Mouse (Mus musculus): ENCODE measurements around the gene Snx9. TPM values are rescaled to one million over a fixed set of nuclear protein-coding genes. Genes with fewer than 3 reads are reported as not detected.

The Snx9 gene
- polyA plus RNA-seq, 1 experiment, result 24.7 TPM

GRCm38 (mm10) chr17:5886181-5886810 lies 45.2 kb downstream of the Snx9 start:
- peaks cover 4% of the 10 kb centered on the region for H3K79me2 ChIP-seq (ENCODE audit: control insufficient read depth, insufficient read depth)

GRCm38 (mm10) chr17:5886943-5887800 lies 46.0 kb downstream of the Snx9 start:
- Histone ChIP-seq H3K79me2 (ENCODE audit: control insufficient read depth, insufficient read depth) (peaks cover 4% of the 10 kb centered on the region), H3K27me3 (ENCODE audit: control insufficient read depth, insufficient read depth, insufficient read length) (no peaks in the 10 kb centered on the region), H3K4me2 (ENCODE audit: low read depth) (no peak overlapping the region), H3K36me3 (ENCODE audit: control insufficient read depth, insufficient read depth) (peaks cover 8% of the 10 kb centered on the region), H3ac (ENCODE audit: control insufficient read depth, insufficient read length) (no peak overlapping the region), H3K4me3 (no peak overlapping the region)
- TF ChIP-seq REST (IDR thresholded peaks at IDR 0.05; ENCODE audit: insufficient read depth, insufficient read length), result no peak
- no peak for TF ChIP-seq MAX (IDR thresholded peaks at IDR 0.05; ENCODE audit: low read depth)
- no peak for TF ChIP-seq TCF12 (IDR thresholded peaks at IDR 0.05; ENCODE audit: insufficient read depth, poor library complexity, severe bottlenecking)
- no peak for TF ChIP-seq TCF3 (IDR thresholded peaks at IDR 0.05; ENCODE audit: insufficient read length, low read depth)
- TF ChIP-seq MYOG (IDR thresholded peaks at IDR 0.05; ENCODE audit: control insufficient read depth in 1 of 3, insufficient read depth in 1 of 3, insufficient read length in 2 of 3, low read depth in 2 of 3), result no peak
- TF ChIP-seq MYOD1 (IDR thresholded peaks at IDR 0.05; ENCODE audit: control insufficient read depth in 1 of 3, insufficient read length in 2 of 3, low read depth in 2 of 3), result no peak
- no peak for TF ChIP-seq POLR2AphosphoS2 (IDR thresholded peaks at IDR 0.05; ENCODE audit: insufficient read length, low read depth)
- TF ChIP-seq SRF (IDR thresholded peaks at IDR 0.05; ENCODE audit: control insufficient read depth, insufficient read length, low read depth), result no peak
- no peak for TF ChIP-seq E2F4 (IDR thresholded peaks at IDR 0.05; ENCODE audit: insufficient read depth)
- no peak for TF ChIP-seq USF1 (IDR thresholded peaks at IDR 0.05; ENCODE audit: low read depth)
- TF ChIP-seq POLR2A (IDR thresholded peaks at IDR 0.05; ENCODE audit: insufficient read length, low read depth), result no peak
- no peak for TF ChIP-seq CEBPB (IDR thresholded peaks at IDR 0.05; ENCODE audit: insufficient read depth, poor library complexity, severe bottlenecking)

More at GRCm38 (mm10) chr17:5886181-5886810, 45.2 kb downstream of the Snx9 start:
- H3K27me3 ChIP-seq (ENCODE audit: control insufficient read depth, insufficient read depth, insufficient read length), result no peaks in the 10 kb centered on the region
- peaks cover 5% of the 10 kb centered on the region for H3K36me3 ChIP-seq (ENCODE audit: control insufficient read depth, insufficient read depth)
- no peak overlapping the region for H3K4me2 ChIP-seq (ENCODE audit: low read depth)
- TF ChIP-seq MYOD1 (IDR thresholded peaks at IDR 0.05; ENCODE audit: control insufficient read depth in 1 of 3, insufficient read length in 2 of 3, low read depth in 2 of 3) (no peak), POLR2AphosphoS2 (IDR thresholded peaks at IDR 0.05; ENCODE audit: insufficient read length, low read depth) (no peak), REST (IDR thresholded peaks at IDR 0.05; ENCODE audit: insufficient read depth, insufficient read length) (no peak), E2F4 (IDR thresholded peaks at IDR 0.05; ENCODE audit: insufficient read depth) (no peak), MYOG (IDR thresholded peaks at IDR 0.05; ENCODE audit: control insufficient read depth in 1 of 3, insufficient read depth in 1 of 3, insufficient read length in 2 of 3, low read depth in 2 of 3) (no peak), TCF12 (IDR thresholded peaks at IDR 0.05; ENCODE audit: insufficient read depth, poor library complexity, severe bottlenecking) (no peak), USF1 (IDR thresholded peaks at IDR 0.05; ENCODE audit: low read depth) (no peak), POLR2A (IDR thresholded peaks at IDR 0.05; ENCODE audit: insufficient read length, low read depth) (no peak), SRF (IDR thresholded peaks at IDR 0.05; ENCODE audit: control insufficient read depth, insufficient read length, low read depth) (no peak), TCF3 (IDR thresholded peaks at IDR 0.05; ENCODE audit: insufficient read length, low read depth) (no peak), CEBPB (IDR thresholded peaks at IDR 0.05; ENCODE audit: insufficient read depth, poor library complexity, severe bottlenecking) (no peak), MAX (IDR thresholded peaks at IDR 0.05; ENCODE audit: low read depth) (no peak)
- H3K4me3 ChIP-seq, result no peak overlapping the region
- H3ac ChIP-seq (ENCODE audit: control insufficient read depth, insufficient read length), result no peak overlapping the region

GRCm38 (mm10) chr17:5890429-5890828 lies 49.3 kb downstream of the Snx9 start:
- no peak overlapping the region for H3K4me3 ChIP-seq
- no peak overlapping the region for H3ac ChIP-seq (ENCODE audit: control insufficient read depth, insufficient read length)
- peaks cover 4% of the 10 kb centered on the region for H3K79me2 ChIP-seq (ENCODE audit: control insufficient read depth, insufficient read depth)
- H3K36me3 ChIP-seq (ENCODE audit: control insufficient read depth, insufficient read depth), result peaks cover 20% of the 10 kb centered on the region
- TF ChIP-seq MAX (IDR thresholded peaks at IDR 0.05; ENCODE audit: low read depth) (no peak), MYOG (IDR thresholded peaks at IDR 0.05; ENCODE audit: control insufficient read depth in 1 of 3, insufficient read depth in 1 of 3, insufficient read length in 2 of 3, low read depth in 2 of 3) (no peak), TCF3 (IDR thresholded peaks at IDR 0.05; ENCODE audit: insufficient read length, low read depth) (no peak), MYOD1 (IDR thresholded peaks at IDR 0.05; ENCODE audit: control insufficient read depth in 1 of 3, insufficient read length in 2 of 3, low read depth in 2 of 3) (no peak), POLR2A (IDR thresholded peaks at IDR 0.05; ENCODE audit: insufficient read length, low read depth) (no peak), POLR2AphosphoS2 (IDR thresholded peaks at IDR 0.05; ENCODE audit: insufficient read length, low read depth) (no peak), REST (IDR thresholded peaks at IDR 0.05; ENCODE audit: insufficient read depth, insufficient read length) (no peak), TCF12 (IDR thresholded peaks at IDR 0.05; ENCODE audit: insufficient read depth, poor library complexity, severe bottlenecking) (no peak), SRF (IDR thresholded peaks at IDR 0.05; ENCODE audit: control insufficient read depth, insufficient read length, low read depth) (no peak), CEBPB (IDR thresholded peaks at IDR 0.05; ENCODE audit: insufficient read depth, poor library complexity, severe bottlenecking) (no peak), E2F4 (IDR thresholded peaks at IDR 0.05; ENCODE audit: insufficient read depth) (no peak), USF1 (IDR thresholded peaks at IDR 0.05; ENCODE audit: low read depth) (no peak)
- H3K4me2 ChIP-seq (ENCODE audit: low read depth), result no peak overlapping the region
- no peaks in the 10 kb centered on the region for H3K27me3 ChIP-seq (ENCODE audit: control insufficient read depth, insufficient read depth, insufficient read length)

GRCm38 (mm10) chr17:5891933-5892683 lies 51.0 kb downstream of the Snx9 start:
- Histone ChIP-seq H3K27me3 (ENCODE audit: control insufficient read depth, insufficient read depth, insufficient read length) (no peaks in the 10 kb centered on the region), H3ac (ENCODE audit: control insufficient read depth, insufficient read length) (no peak overlapping the region), H3K36me3 (ENCODE audit: control insufficient read depth, insufficient read depth) (peaks cover 23% of the 10 kb centered on the region), H3K4me2 (ENCODE audit: low read depth) (no peak overlapping the region), H3K4me3 (no peak overlapping the region), H3K79me2 (ENCODE audit: control insufficient read depth, insufficient read depth) (peaks cover 4% of the 10 kb centered on the region)
- TF ChIP-seq MYOD1 (IDR thresholded peaks at IDR 0.05; ENCODE audit: control insufficient read depth in 1 of 3, insufficient read length in 2 of 3, low read depth in 2 of 3), result no peak
- TF ChIP-seq POLR2A (IDR thresholded peaks at IDR 0.05; ENCODE audit: insufficient read length, low read depth), result no peak
- no peak for TF ChIP-seq TCF3 (IDR thresholded peaks at IDR 0.05; ENCODE audit: insufficient read length, low read depth)
- TF ChIP-seq SRF (IDR thresholded peaks at IDR 0.05; ENCODE audit: control insufficient read depth, insufficient read length, low read depth), result no peak
- no peak for TF ChIP-seq MYOG (IDR thresholded peaks at IDR 0.05; ENCODE audit: control insufficient read depth in 1 of 3, insufficient read depth in 1 of 3, insufficient read length in 2 of 3, low read depth in 2 of 3)
- no peak for TF ChIP-seq REST (IDR thresholded peaks at IDR 0.05; ENCODE audit: insufficient read depth, insufficient read length)
- no peak for TF ChIP-seq MAX (IDR thresholded peaks at IDR 0.05; ENCODE audit: low read depth)
- no peak for TF ChIP-seq CEBPB (IDR thresholded peaks at IDR 0.05; ENCODE audit: insufficient read depth, poor library complexity, severe bottlenecking)
- no peak for TF ChIP-seq POLR2AphosphoS2 (IDR thresholded peaks at IDR 0.05; ENCODE audit: insufficient read length, low read depth)
- TF ChIP-seq USF1 (IDR thresholded peaks at IDR 0.05; ENCODE audit: low read depth), result no peak
- TF ChIP-seq TCF12 (IDR thresholded peaks at IDR 0.05; ENCODE audit: insufficient read depth, poor library complexity, severe bottlenecking), result no peak
- no peak for TF ChIP-seq E2F4 (IDR thresholded peaks at IDR 0.05; ENCODE audit: insufficient read depth)

Measured in myocyte (in vitro differentiated cells).